Mouse (Mus musculus) Patski (cell line): ENCODE results near the gene Tspan13. TPM values are rescaled to one million over a fixed set of nuclear protein-coding genes. Genes with fewer than 3 reads are reported as not detected.

ENCODE experiments used
- ATAC-seq: fragments of 100-300 bp; one replicate; pipeline ENCODE4 v1.8.0; 2021
- CTCF ChIA-PET: fragments of 350-600 bp; sonication (Branson Sonifier 250); formaldehyde crosslinking; loops from one replicate; lab custom pipeline; 2022; ENCODE audit warnings: inconsistent platforms; lab: Charles Lee
- POLR2A ChIA-PET: fragments of 350-600 bp; sonication (Branson Sonifier 250); formaldehyde crosslinking; loops from one replicate; lab custom pipeline; 2022; ENCODE audit warnings: antibody characterized with exemption, inconsistent platforms; lab: Charles Lee
- DNase-seq: peaks from one replicate; pipeline ENCODE4 v3.0.0-alpha.2; 2011; ENCODE audit warnings: low read depth, low spot score
- H3K27me3 ChIP-seq: fragments of 371-371 bp; one replicate; pipeline ENCODE4 v1.5.1; 2021
- CTCF ChIP-seq: fragments of 100-300 bp; IDR thresholded peaks from one replicate; pipeline ENCODE4 v1.5.1; 2021
- in situ Hi-C: fragments of 300-500 bp; cut with MboI; formaldehyde crosslinking; loops from 3 replicates; pipeline ENCODE4 v1.11.1; 2018; ENCODE audit warnings: low pct_unique_long_range_greater_than_20kb, mixed read lengths
- polyA plus RNA-seq: library from polyadenylated mRNA; unstranded; gene quantifications from one replicate; pipeline ENCODE4 v1.2.3, GENCODE M21; 2021

Gene Tspan13
- polyA plus RNA-seq, 1 experiment from 2014 or later = 12.6 TPM

- ATAC-seq = no peak
- no peak for DNase-seq
These were observed 60.5 kb downstream of the Tspan13 start for GRCm38 (mm10) chr12:35981732-35982360.

GRCm38 (mm10) chr12:35979625-35980024 is 62.7 kb downstream of the Tspan13 start:
- ATAC-seq = no peak
- in situ Hi-C loops = no loop called here
- CTCF ChIA-PET = no interaction called here

More at GRCm38 (mm10) chr12:35981732-35982360, 60.5 kb downstream of the Tspan13 start:
- TF ChIP-seq CTCF = no peak
- CTCF ChIA-PET = no interaction called here
- in situ Hi-C loops = no loop called here
- POLR2A ChIA-PET = no interaction called here
- no peaks in the 10 kb centered on the region for H3K27me3 ChIP-seq

GRCm38 (mm10) chr12:35977633-35978246 is 64.6 kb downstream of the Tspan13 start:
- ATAC-seq (no peak), DNase-seq (no peak)
- in situ Hi-C loops = no loop called here
- H3K27me3 ChIP-seq = no peaks in the 10 kb centered on the region
- TF ChIP-seq CTCF = no peak
- CTCF ChIA-PET = no interaction called here
- POLR2A ChIA-PET = interaction anchor here (0.7 kb wide), 1 partner anchor 39 kb away, joined by 3 read pairs; no protein-coding TSS in a partner anchor

More at GRCm38 (mm10) chr12:35979625-35980024, 62.7 kb downstream of the Tspan13 start:
- no peak for DNase-seq
- POLR2A ChIA-PET = no interaction called here
- no peak for TF ChIP-seq CTCF
- H3K27me3 ChIP-seq = no peaks in the 10 kb centered on the region

GRCm38 (mm10) chr12:35975898-35976297 is 66.4 kb downstream of the Tspan13 start:
- CTCF ChIA-PET = no interaction called here
- in situ Hi-C loops = no loop called here
- H3K27me3 ChIP-seq = no peaks in the 10 kb centered on the region
- POLR2A ChIA-PET = interaction anchor here (0.6 kb wide), 2 partner anchors 14 to 661 kb away, joined by 3 to 4 read pairs; no protein-coding TSS in a partner anchor
- DNase-seq (no peak), ATAC-seq (no peak)
- no peak for TF ChIP-seq CTCF

GRCm38 (mm10) chr12:35966768-35967141 is 75.5 kb downstream of the Tspan13 start:
- in situ Hi-C loops = no loop called here
- ChIA-PET POLR2A (no interaction called here), CTCF (interaction anchor here (1.3 kb wide), 1 partner anchor 9 kb away, joined by 6 read pairs; no protein-coding TSS in a partner anchor)
- ATAC-seq (no peak), DNase-seq (no peak)
- no peak for TF ChIP-seq CTCF
- peaks cover 7% of the 10 kb centered on the region for H3K27me3 ChIP-seq

- POLR2A ChIA-PET = no interaction called here
- peaks cover 7% of the 10 kb centered on the region for H3K27me3 ChIP-seq
- in situ Hi-C loops = no loop called here
- DNase-seq = no peak
- no peak for ATAC-seq
- CTCF ChIA-PET = interaction anchor here (1.3 kb wide), 1 partner anchor 9 kb away, joined by 6 read pairs; no protein-coding TSS in a partner anchor
- TF ChIP-seq CTCF = no peak
These were observed 76.1 kb downstream of the Tspan13 start for GRCm38 (mm10) chr12:35966098-35966767.

Other genes with a start within 250 kb of the Tspan13 start
- not detected for gene Agr3, start 116.9 kb downstream of the Tspan13 start, polyA plus RNA-seq
- gene Agr2, start 49.6 kb downstream of the Tspan13 start, polyA plus RNA-seq = 0.09 TPM
- 35.1 TPM for gene Ankmy2, start 114.6 kb upstream of the Tspan13 start, polyA plus RNA-seq
- 52.3 TPM for gene Bzw2, start 115.6 kb upstream of the Tspan13 start, polyA plus RNA-seq
- gene Lrrc72, start 210.9 kb upstream of the Tspan13 start, polyA plus RNA-seq = not detected